Mouse (Mus musculus): ENCODE results near the gene Serpina10. TPM values are rescaled to one million over a fixed set of nuclear protein-coding genes. Genes with fewer than 3 reads are reported as not detected.

Gene Serpina10
- polyA plus RNA-seq, 1 experiment from 2014 or later: not detected

- Histone ChIP-seq H3K4me2 (ENCODE audit: low read length) (no peak overlapping the region), H3K4me3 (ENCODE audit: low read depth, low read length) (no peak overlapping the region), H3K9ac (ENCODE audit: low read depth, low read length) (no peak overlapping the region), H3K9me3 (replicated peaks; ENCODE audit: control insufficient read depth, low read length, poor library complexity, severe bottlenecking) (no peaks in the 10 kb centered on the region), H3K27ac (ENCODE audit: low read length) (no peak overlapping the region), H3K4me1 (ENCODE audit: control insufficient read depth, insufficient read depth, low read length) (no peaks in the 10 kb centered on the region), H3K27me3 (ENCODE audit: control insufficient read depth, insufficient read depth, low read depth, low read length) (no peaks in the 10 kb centered on the region), H3K36me3 (ENCODE audit: control insufficient read depth, insufficient read depth, low read length) (no peaks in the 10 kb centered on the region)
- no peak for ATAC-seq
- 80% methylated on average over 2 of the region's 2 CpGs for WGBS
Measured at GRCm38 (mm10) chr12:103635846-103636245, 4.6 kb upstream of the Serpina10 start.

GRCm38 (mm10) chr12:103634430-103634829, 3.2 kb upstream of the Serpina10 start:
- H3K4me1 ChIP-seq (ENCODE audit: control insufficient read depth, insufficient read depth, low read length): no peaks in the 10 kb centered on the region
- H3K9ac ChIP-seq (ENCODE audit: low read depth, low read length): no peak overlapping the region
- no peaks in the 10 kb centered on the region for H3K9me3 ChIP-seq (replicated peaks; ENCODE audit: control insufficient read depth, low read length, poor library complexity, severe bottlenecking)
- no peak for ATAC-seq
- H3K4me3 ChIP-seq (ENCODE audit: low read depth, low read length): no peak overlapping the region
- no peak overlapping the region for H3K4me2 ChIP-seq (ENCODE audit: low read length)
- H3K27me3 ChIP-seq (ENCODE audit: control insufficient read depth, insufficient read depth, low read depth, low read length): no peaks in the 10 kb centered on the region
- WGBS: 79% methylated on average over 2 of the region's 2 CpGs
- no peak overlapping the region for H3K27ac ChIP-seq (ENCODE audit: low read length)
- no peaks in the 10 kb centered on the region for H3K36me3 ChIP-seq (ENCODE audit: control insufficient read depth, insufficient read depth, low read length)

- no peak for ATAC-seq
- 0 out of 2 replicates have a peak, but pooled peaks cover 2% of the 10 kb centered on the region for H3K9me3 ChIP-seq (replicated peaks; ENCODE audit: control insufficient read depth, low read length, poor library complexity, severe bottlenecking)
- no peak overlapping the region for H3K27ac ChIP-seq (ENCODE audit: low read length)
- WGBS: 91% methylated on average over 10 of the region's 10 CpGs
- H3K4me3 ChIP-seq (ENCODE audit: low read depth, low read length): no peak overlapping the region
- no peaks in the 10 kb centered on the region for H3K27me3 ChIP-seq (ENCODE audit: control insufficient read depth, insufficient read depth, low read depth, low read length)
- H3K4me1 ChIP-seq (ENCODE audit: control insufficient read depth, insufficient read depth, low read length): no peaks in the 10 kb centered on the region
- H3K36me3 ChIP-seq (ENCODE audit: control insufficient read depth, insufficient read depth, low read length): peaks cover 3% of the 10 kb centered on the region; the same call in 1 of the 2 replicates
- H3K4me2 ChIP-seq (ENCODE audit: low read length): no peak overlapping the region
- no peak overlapping the region for H3K9ac ChIP-seq (ENCODE audit: low read depth, low read length)
Measured at GRCm38 (mm10) chr12:103616860-103617261, 14.4 kb downstream of the Serpina10 start.

- Histone ChIP-seq H3K9me3 (replicated peaks; ENCODE audit: control insufficient read depth, low read length, poor library complexity, severe bottlenecking) (0 out of 2 replicates have a peak, but pooled peaks cover 2% of the 10 kb centered on the region), H3K36me3 (ENCODE audit: control insufficient read depth, insufficient read depth, low read length) (peaks cover 7% of the 10 kb centered on the region), H3K4me2 (ENCODE audit: low read length) (no peak overlapping the region), H3K9ac (ENCODE audit: low read depth, low read length) (no peak overlapping the region), H3K4me1 (ENCODE audit: control insufficient read depth, insufficient read depth, low read length) (no peaks in the 10 kb centered on the region), H3K27me3 (ENCODE audit: control insufficient read depth, insufficient read depth, low read depth, low read length) (no peaks in the 10 kb centered on the region), H3K27ac (ENCODE audit: low read length) (no peak overlapping the region), H3K4me3 (ENCODE audit: low read depth, low read length) (no peak overlapping the region)
- ATAC-seq: no peak
- 85% methylated on average over 4 of the region's 4 CpGs for WGBS
Measured at GRCm38 (mm10) chr12:103615734-103616133, 15.5 kb downstream of the Serpina10 start.

GRCm38 (mm10) chr12:103615141-103615540, 16.1 kb downstream of the Serpina10 start:
- Histone ChIP-seq H3K27me3 (ENCODE audit: control insufficient read depth, insufficient read depth, low read depth, low read length) (no peaks in the 10 kb centered on the region), H3K4me2 (ENCODE audit: low read length) (no peak overlapping the region), H3K27ac (ENCODE audit: low read length) (no peak overlapping the region), H3K9ac (ENCODE audit: low read depth, low read length) (no peak overlapping the region), H3K9me3 (replicated peaks; ENCODE audit: control insufficient read depth, low read length, poor library complexity, severe bottlenecking) (0 out of 2 replicates have a peak, but pooled peaks cover 2% of the 10 kb centered on the region), H3K4me3 (ENCODE audit: low read depth, low read length) (no peak overlapping the region), H3K4me1 (ENCODE audit: control insufficient read depth, insufficient read depth, low read length) (no peaks in the 10 kb centered on the region), H3K36me3 (ENCODE audit: control insufficient read depth, insufficient read depth, low read length) (peaks cover 11% of the 10 kb centered on the region)
- no peak for ATAC-seq
- 97% methylated on average over 1 of the region's 1 CpGs for WGBS

GRCm38 (mm10) chr12:103601839-103602238, 29.4 kb downstream of the Serpina10 start:
- no peak overlapping the region for H3K4me3 ChIP-seq (ENCODE audit: low read depth, low read length)
- H3K4me1 ChIP-seq (ENCODE audit: control insufficient read depth, insufficient read depth, low read length): no peaks in the 10 kb centered on the region
- no peak overlapping the region for H3K27ac ChIP-seq (ENCODE audit: low read length)
- no peaks in the 10 kb centered on the region for H3K27me3 ChIP-seq (ENCODE audit: control insufficient read depth, insufficient read depth, low read depth, low read length)
- ATAC-seq: no peak
- no peaks in the 10 kb centered on the region for H3K9me3 ChIP-seq (replicated peaks; ENCODE audit: control insufficient read depth, low read length, poor library complexity, severe bottlenecking)
- H3K9ac ChIP-seq (ENCODE audit: low read depth, low read length): no peak overlapping the region
- H3K36me3 ChIP-seq (ENCODE audit: control insufficient read depth, insufficient read depth, low read length): no peaks in the 10 kb centered on the region
- H3K4me2 ChIP-seq (ENCODE audit: low read length): no peak overlapping the region
- WGBS: 88% methylated on average over 3 of the region's 3 CpGs

GRCm38 (mm10) chr12:103600364-103600763, 30.9 kb downstream of the Serpina10 start:
- WGBS: 10% methylated on average over 3 of the region's 3 CpGs
- H3K9me3 ChIP-seq (replicated peaks; ENCODE audit: control insufficient read depth, low read length, poor library complexity, severe bottlenecking): no peaks in the 10 kb centered on the region
- no peak for ATAC-seq
- no peak overlapping the region for H3K9ac ChIP-seq (ENCODE audit: low read depth, low read length)
- H3K4me2 ChIP-seq (ENCODE audit: low read length): no peak overlapping the region
- H3K36me3 ChIP-seq (ENCODE audit: control insufficient read depth, insufficient read depth, low read length): no peaks in the 10 kb centered on the region
- H3K27me3 ChIP-seq (ENCODE audit: control insufficient read depth, insufficient read depth, low read depth, low read length): no peaks in the 10 kb centered on the region
- H3K4me3 ChIP-seq (ENCODE audit: low read depth, low read length): no peak overlapping the region
- H3K27ac ChIP-seq (ENCODE audit: low read length): no peak overlapping the region
- no peaks in the 10 kb centered on the region for H3K4me1 ChIP-seq (ENCODE audit: control insufficient read depth, insufficient read depth, low read length)

GRCm38 (mm10) chr12:103598411-103598810, 32.8 kb downstream of the Serpina10 start:
- no peak overlapping the region for H3K9ac ChIP-seq (ENCODE audit: low read depth, low read length)
- H3K4me3 ChIP-seq (ENCODE audit: low read depth, low read length): no peak overlapping the region
- H3K9me3 ChIP-seq (replicated peaks; ENCODE audit: control insufficient read depth, low read length, poor library complexity, severe bottlenecking): no peaks in the 10 kb centered on the region
- H3K27ac ChIP-seq (ENCODE audit: low read length): no peak overlapping the region
- 69% methylated on average over 2 of the region's 2 CpGs for WGBS
- H3K4me1 ChIP-seq (ENCODE audit: control insufficient read depth, insufficient read depth, low read length): no peaks in the 10 kb centered on the region
- H3K36me3 ChIP-seq (ENCODE audit: control insufficient read depth, insufficient read depth, low read length): no peaks in the 10 kb centered on the region
- ATAC-seq: no peak
- no peak overlapping the region for H3K4me2 ChIP-seq (ENCODE audit: low read length)
- H3K27me3 ChIP-seq (ENCODE audit: control insufficient read depth, insufficient read depth, low read depth, low read length): no peaks in the 10 kb centered on the region

- Histone ChIP-seq H3K36me3 (ENCODE audit: control insufficient read depth, insufficient read depth, low read length) (no peaks in the 10 kb centered on the region), H3K27ac (ENCODE audit: low read length) (no peak overlapping the region), H3K9me3 (replicated peaks; ENCODE audit: control insufficient read depth, low read length, poor library complexity, severe bottlenecking) (no peaks in the 10 kb centered on the region), H3K4me3 (ENCODE audit: low read depth, low read length) (no peak overlapping the region), H3K9ac (ENCODE audit: low read depth, low read length) (no peak overlapping the region), H3K4me1 (ENCODE audit: control insufficient read depth, insufficient read depth, low read length) (no peaks in the 10 kb centered on the region), H3K4me2 (ENCODE audit: low read length) (no peak overlapping the region), H3K27me3 (ENCODE audit: control insufficient read depth, insufficient read depth, low read depth, low read length) (no peaks in the 10 kb centered on the region)
- WGBS: 86% methylated on average over 8 of the region's 8 CpGs
- no peak for ATAC-seq
Measured at GRCm38 (mm10) chr12:103583771-103584170, 47.5 kb downstream of the Serpina10 start.
